Mouse (Mus musculus) adipocyte (in vitro differentiated cells): ENCODE results near the gene Wdr81.

Experiments
- DNase-seq: peaks from one replicate; pipeline ENCODE4 v3.0.0-alpha.2; 2016; ENCODE audit warnings: low spot score

Gene Wdr81

GRCm38 (mm10) chr11:75453991-75454930 lies at the start of gene Wdr81:
Gene Wdr81, minus strand, starts transcription at chr11:75454717.
- peak; percentile 87 for DNase-seq

GRCm38 (mm10) chr11:75498126-75498525 lies 43.6 kb upstream of the Wdr81 start:
- DNase-seq = peak; percentile 58

GRCm38 (mm10) chr11:75494296-75495049 lies 40.0 kb upstream of the Wdr81 start:
- DNase-seq = no peak

- peak; percentile 22 for DNase-seq
Measured at GRCm38 (mm10) chr11:75487496-75487895, 33.0 kb upstream of the Wdr81 start.

GRCm38 (mm10) chr11:75486601-75487285 lies 32.2 kb upstream of the Wdr81 start, which contains the start of gene Prpf8:
Gene Prpf8, plus strand, starts transcription at chr11:75486816.
- peak; percentile 98 for DNase-seq

GRCm38 (mm10) chr11:75486192-75486591 lies 31.7 kb upstream of the Wdr81 start:
- DNase-seq = no peak

- DNase-seq = no peak
Measured at GRCm38 (mm10) chr11:75473376-75473775, 18.9 kb upstream of the Wdr81 start.

GRCm38 (mm10) chr11:75472469-75473081 lies 18.1 kb upstream of the Wdr81 start:
- DNase-seq = no peak

- DNase-seq = no peak
Measured at GRCm38 (mm10) chr11:75470675-75471074, 16.2 kb upstream of the Wdr81 start.

GRCm38 (mm10) chr11:75469261-75469660 lies 14.7 kb upstream of the Wdr81 start:
- no peak for DNase-seq

GRCm38 (mm10) chr11:75468410-75468809 lies 13.9 kb upstream of the Wdr81 start:
- DNase-seq = no peak

- no peak for DNase-seq
Measured at GRCm38 (mm10) chr11:75467512-75468215, 13.1 kb upstream of the Wdr81 start.

- no peak for DNase-seq
Measured at GRCm38 (mm10) chr11:75466731-75467505, 12.4 kb upstream of the Wdr81 start.

GRCm38 (mm10) chr11:75465051-75465450 lies 10.5 kb upstream of the Wdr81 start:
- no peak for DNase-seq

- no peak for DNase-seq
Measured at GRCm38 (mm10) chr11:75464417-75464816, 9.9 kb upstream of the Wdr81 start.

- no peak for DNase-seq
Measured at GRCm38 (mm10) chr11:75463624-75464023, 9.1 kb upstream of the Wdr81 start.

GRCm38 (mm10) chr11:75462865-75463336 lies 8.4 kb upstream of the Wdr81 start:
- peak; percentile 96 for DNase-seq

- DNase-seq = peak; percentile 95
Measured at GRCm38 (mm10) chr11:75462253-75462783, 7.8 kb upstream of the Wdr81 start.

GRCm38 (mm10) chr11:75461743-75462252 lies 7.3 kb upstream of the Wdr81 start:
- DNase-seq = no peak
